Mouse (Mus musculus) kidney, postnatal 0 days (tissue): ENCODE data around the gene Ube2v1. TPM values are rescaled to one million over a fixed set of nuclear protein-coding genes. Genes with fewer than 3 reads are reported as not detected.

Source experiments
- ATAC-seq: fragments of 200-750 bp; cut with Nextera tagmentation; replicated peaks from 2 replicates; pipeline ENCODE4 v1.8.0; 2017; ENCODE audit warnings: low read depth, moderate number of reproducible peaks, moderate TSS enrichment, moderate library complexity; ENCODE audit not compliant: low FRiP score
- DNase-seq: peaks from one replicate; pipeline ENCODE4 v3.0.0-alpha.2; 2016; ENCODE audit warnings: low spot score
- H3K27ac ChIP-seq: fragments of 300-500 bp; sonication (generic); 2 replicates; pipeline ENCODE4 v1.5.1; 2014; ENCODE audit warnings: mild to moderate bottlenecking
- H3K27me3 ChIP-seq: fragments of 300-500 bp; sonication (generic); 2 replicates; pipeline ENCODE4 v1.6.1; 2014; ENCODE audit warnings: low read length, mixed read lengths; ENCODE audit not compliant: insufficient read depth
- H3K36me3 ChIP-seq: fragments of 300-500 bp; sonication (generic); 2 replicates; pipeline ENCODE4 v1.6.1; 2014; ENCODE audit warnings: low read length, mixed read lengths; ENCODE audit not compliant: insufficient read depth
- H3K4me1 ChIP-seq: fragments of 300-500 bp; sonication (generic); replicated peaks from 2 replicates; pipeline ENCODE4 v1.6.1; 2014; ENCODE audit warnings: antibody characterized with exemption, low read length, mixed read lengths; ENCODE audit not compliant: insufficient read depth
- H3K4me2 ChIP-seq: fragments of 300-500 bp; sonication (generic); 2 replicates; pipeline ENCODE4 v1.6.1; 2014; ENCODE audit warnings: mild to moderate bottlenecking, low read length, moderate library complexity, mixed read lengths
- H3K4me3 ChIP-seq: fragments of 300-500 bp; sonication (generic); replicated peaks from 2 replicates; pipeline ENCODE4 v1.5.1; 2014; ENCODE audit warnings: low read depth, low read length
- H3K9ac ChIP-seq: fragments of 300-500 bp; sonication (generic); 2 replicates; pipeline ENCODE4 v1.6.1; 2014; ENCODE audit warnings: low read depth, low read length
- H3K9me3 ChIP-seq: fragments of 300-500 bp; sonication (generic); replicated peaks from 2 replicates; pipeline ENCODE4 v1.6.1; 2016; ENCODE audit warnings: low read length, inconsistent platforms, mixed read lengths
- CTCF ChIP-seq: IDR thresholded peaks from 2 replicates; pipeline ENCODE4 v1.5.1; 2016; ENCODE audit warnings: antibody characterized with exemption, low read depth, mild to moderate bottlenecking, moderate library complexity
- WGBS: fragments of 180-500 bp; shearing (Covaris S2); extraction: QIAGEN DNeasy Blood & Tissue Kit; methylation state at CpG from one replicate; pipeline ENCODE4 v1.1.7; 2014; 5-methylcytosine and 5-hydroxymethylcytosine counted together
- polyA plus RNA-seq: library from polyadenylated mRNA; unstranded; fragments of >200 nt; fragmentation: Nextera tagmentation; extraction: Ambion mirVana; gene quantifications from 2 replicates; pipeline ENCODE4 v1.2.1, GENCODE M21; 2015

The Ube2v1 gene
- polyA plus RNA-seq, 1 experiment from 2014 or later, result 256 TPM

DNA sequence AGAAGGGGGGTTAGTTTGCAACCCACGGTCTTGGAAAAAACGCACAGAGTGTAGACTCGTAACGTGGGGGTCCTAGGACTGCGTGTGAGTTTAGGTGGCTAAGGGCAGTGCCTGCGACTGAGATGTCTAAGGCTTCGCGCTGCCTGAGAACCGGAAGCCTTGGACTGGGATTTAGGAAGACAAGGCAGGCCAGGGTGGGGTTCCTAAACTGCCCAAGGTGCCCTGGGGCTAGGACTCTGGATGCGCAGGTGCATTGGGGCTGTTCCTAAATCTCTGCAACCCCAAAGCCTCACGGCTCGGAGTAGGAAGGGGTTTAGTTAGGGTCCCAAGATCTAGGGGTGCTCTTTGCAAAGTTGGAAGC lies 28.7 kb upstream of the Ube2v1 start:
- Histone ChIP-seq H3K4me3 (peak overlapping the region; percentile 89), H3K27ac (peak overlapping the region; percentile 68), H3K4me2 (peak overlapping the region; percentile 78), H3K9ac (peak overlapping the region; percentile 92), H3K9me3 (no peaks in the 10 kb centered on the region), H3K4me1 (peaks cover 23% of the 10 kb centered on the region), H3K36me3 (no peaks in the 10 kb centered on the region), H3K27me3 (no peaks in the 10 kb centered on the region)
- ATAC-seq (no peak), DNase-seq (peak; percentile 53)
- no peak for TF ChIP-seq CTCF
- WGBS, result 2% methylated on average over 12 of the region's 12 CpGs

DNA sequence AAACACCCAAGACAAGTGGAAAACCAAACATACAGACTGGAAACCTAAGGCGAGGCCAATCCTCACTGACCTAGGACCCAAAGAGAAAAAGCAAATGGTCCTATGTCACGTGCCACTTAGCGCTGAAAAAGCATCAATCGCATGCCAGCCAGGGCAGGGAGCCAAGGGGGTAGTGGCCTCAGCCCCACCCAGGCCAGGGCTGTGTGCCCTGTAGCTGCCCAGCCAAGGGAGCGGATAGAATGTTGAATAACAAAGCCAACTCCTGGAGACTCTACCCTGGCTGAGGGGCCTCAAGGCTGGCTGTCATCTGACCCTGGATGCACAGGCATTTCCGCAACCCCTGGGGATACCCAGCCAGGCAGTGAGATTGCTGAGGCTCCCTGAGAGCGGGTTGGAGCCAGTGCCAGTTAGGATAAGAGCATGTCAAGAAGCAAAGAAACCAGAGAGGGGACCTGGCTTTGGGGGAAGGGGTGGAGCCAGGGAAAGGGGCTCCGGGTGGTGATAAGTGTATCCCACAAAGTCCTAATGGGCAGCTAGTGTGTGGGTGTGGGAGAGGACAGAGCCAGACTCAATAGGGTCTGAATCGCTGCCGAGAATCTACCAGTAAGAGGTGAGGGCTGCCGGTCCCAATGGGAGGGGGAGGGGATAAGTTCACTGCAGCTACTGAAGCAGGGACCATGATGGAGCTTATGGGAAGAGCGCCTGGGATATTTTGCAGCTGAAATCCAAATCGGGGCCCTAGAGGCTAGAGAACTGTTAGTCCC lies 28.1 kb upstream of the Ube2v1 start:
- peak; percentile 53 for DNase-seq
- no peak for TF ChIP-seq CTCF
- ATAC-seq, result peak; percentile 37; the same call in 1 of the 2 replicates
- H3K4me2 ChIP-seq, result peak overlapping the region; percentile 78
- no peaks in the 10 kb centered on the region for H3K9me3 ChIP-seq
- no peaks in the 10 kb centered on the region for H3K36me3 ChIP-seq
- H3K4me1 ChIP-seq, result peaks cover 23% of the 10 kb centered on the region
- H3K9ac ChIP-seq, result peak overlapping the region; percentile 92
- 20% methylated on average over 13 of the region's 13 CpGs for WGBS
- no peaks in the 10 kb centered on the region for H3K27me3 ChIP-seq
- peak overlapping the region; percentile 68 for H3K27ac ChIP-seq
- H3K4me3 ChIP-seq, result peak overlapping the region; percentile 89

DNA sequence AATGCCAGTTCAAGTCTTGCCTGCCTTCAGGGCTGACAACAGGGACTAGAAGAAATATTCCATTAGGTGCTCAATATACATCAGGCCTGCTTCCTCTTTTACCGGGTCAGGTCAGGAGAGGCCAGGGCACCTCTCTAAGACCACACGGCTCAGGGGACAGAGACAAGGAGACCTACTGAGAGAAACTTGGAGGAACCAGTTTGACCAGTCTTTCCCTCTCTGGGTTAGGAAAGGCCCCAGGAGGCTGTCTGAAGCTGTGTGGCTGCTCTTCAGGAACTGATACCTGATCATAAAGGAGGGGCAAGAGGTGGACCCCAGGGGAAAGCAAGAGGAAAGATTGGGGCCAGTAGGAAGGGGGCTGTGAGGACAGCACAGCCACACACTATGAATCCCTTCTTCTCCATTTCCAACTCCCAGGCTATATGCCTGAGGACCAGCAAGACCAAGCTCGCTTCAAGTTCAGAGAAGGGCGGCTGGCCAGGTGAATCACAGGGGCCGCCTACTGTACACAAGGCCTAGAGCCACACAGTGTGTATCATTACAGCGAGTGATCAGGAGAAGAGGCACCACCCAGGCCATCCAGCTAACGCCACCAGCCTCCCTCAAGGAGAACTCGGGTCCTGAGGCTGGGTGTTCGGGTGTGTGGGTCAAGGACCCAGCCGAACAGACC lies 27.4 kb upstream of the Ube2v1 start:
- H3K4me1 ChIP-seq, result peaks cover 23% of the 10 kb centered on the region
- H3K36me3 ChIP-seq, result no peaks in the 10 kb centered on the region
- H3K27me3 ChIP-seq, result no peaks in the 10 kb centered on the region
- H3K4me2 ChIP-seq, result peak overlapping the region; percentile 78
- no peak for TF ChIP-seq CTCF
- peak overlapping the region; percentile 89 for H3K4me3 ChIP-seq
- 62% methylated on average over 10 of the region's 10 CpGs for WGBS
- DNase-seq (no peak), ATAC-seq (no peak)
- no peaks in the 10 kb centered on the region for H3K9me3 ChIP-seq
- H3K9ac ChIP-seq, result peak overlapping the region; percentile 92; the same call in 1 of the 2 replicates
- H3K27ac ChIP-seq, result peak overlapping the region; percentile 68

DNA sequence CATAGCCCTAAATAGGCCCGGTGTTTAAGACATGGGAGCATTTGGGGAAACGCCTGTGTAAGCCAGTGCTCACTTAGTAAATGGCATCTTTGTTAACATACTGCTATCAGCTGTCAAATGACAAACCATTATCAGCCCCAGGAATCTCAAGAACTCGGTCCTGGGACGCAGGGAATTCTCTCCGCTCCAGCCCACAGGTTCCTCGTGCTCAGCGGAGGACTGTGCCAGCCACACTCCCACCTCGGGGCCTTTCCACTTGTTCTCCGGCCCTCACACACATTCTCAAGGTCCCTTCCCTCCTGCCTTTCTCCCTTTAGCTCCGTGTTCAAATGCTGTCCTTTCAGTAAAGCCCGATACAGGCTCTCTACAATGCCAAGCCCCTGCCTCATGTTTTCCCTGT lies 26.8 kb upstream of the Ube2v1 start:
- Histone ChIP-seq H3K27me3 (no peaks in the 10 kb centered on the region), H3K4me1 (peaks cover 23% of the 10 kb centered on the region), H3K9me3 (no peaks in the 10 kb centered on the region), H3K27ac (peak overlapping the region; percentile 68), H3K9ac (0 out of 2 replicates have a peak overlapping the region, but pooled peaks have one; percentile 92), H3K4me3 (no peak overlapping the region), H3K36me3 (no peaks in the 10 kb centered on the region), H3K4me2 (peak overlapping the region; percentile 78; the same call in 1 of the 2 replicates)
- no peak for DNase-seq
- ATAC-seq, result no peak
- TF ChIP-seq CTCF, result no peak
- WGBS, result 68% methylated on average over 11 of the region's 11 CpGs

DNA sequence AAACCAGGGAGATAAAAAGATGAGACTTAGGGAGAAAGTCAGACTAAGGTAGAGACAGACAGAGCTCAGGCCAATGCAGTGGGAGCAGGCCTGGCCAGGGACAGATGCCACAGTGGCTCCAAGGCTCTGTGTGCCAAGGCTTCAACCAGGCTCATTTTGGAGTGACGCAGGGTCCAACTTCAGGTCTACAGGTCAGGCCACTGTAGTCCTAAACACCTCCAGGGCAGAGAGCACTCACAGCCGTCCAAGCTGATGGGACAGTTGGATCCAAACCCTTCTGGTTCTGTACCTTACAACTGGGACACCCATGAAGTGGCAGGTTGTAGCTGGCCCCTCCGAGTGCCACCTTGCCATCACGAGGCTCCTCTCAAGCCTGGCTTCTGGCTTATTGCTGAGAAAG lies 26.1 kb upstream of the Ube2v1 start:
- Histone ChIP-seq H3K4me1 (peaks cover 23% of the 10 kb centered on the region), H3K27ac (0 out of 2 replicates have a peak overlapping the region, but pooled peaks have one; percentile 68), H3K4me2 (no peak overlapping the region), H3K9me3 (no peaks in the 10 kb centered on the region), H3K4me3 (no peak overlapping the region), H3K27me3 (no peaks in the 10 kb centered on the region), H3K36me3 (0 out of 2 replicates have a peak, but pooled peaks cover under 1% of the 10 kb centered on the region), H3K9ac (no peak overlapping the region)
- WGBS, result 86% methylated on average over 4 of the region's 4 CpGs
- no peak for TF ChIP-seq CTCF
- ATAC-seq, result no peak
- no peak for DNase-seq

DNA sequence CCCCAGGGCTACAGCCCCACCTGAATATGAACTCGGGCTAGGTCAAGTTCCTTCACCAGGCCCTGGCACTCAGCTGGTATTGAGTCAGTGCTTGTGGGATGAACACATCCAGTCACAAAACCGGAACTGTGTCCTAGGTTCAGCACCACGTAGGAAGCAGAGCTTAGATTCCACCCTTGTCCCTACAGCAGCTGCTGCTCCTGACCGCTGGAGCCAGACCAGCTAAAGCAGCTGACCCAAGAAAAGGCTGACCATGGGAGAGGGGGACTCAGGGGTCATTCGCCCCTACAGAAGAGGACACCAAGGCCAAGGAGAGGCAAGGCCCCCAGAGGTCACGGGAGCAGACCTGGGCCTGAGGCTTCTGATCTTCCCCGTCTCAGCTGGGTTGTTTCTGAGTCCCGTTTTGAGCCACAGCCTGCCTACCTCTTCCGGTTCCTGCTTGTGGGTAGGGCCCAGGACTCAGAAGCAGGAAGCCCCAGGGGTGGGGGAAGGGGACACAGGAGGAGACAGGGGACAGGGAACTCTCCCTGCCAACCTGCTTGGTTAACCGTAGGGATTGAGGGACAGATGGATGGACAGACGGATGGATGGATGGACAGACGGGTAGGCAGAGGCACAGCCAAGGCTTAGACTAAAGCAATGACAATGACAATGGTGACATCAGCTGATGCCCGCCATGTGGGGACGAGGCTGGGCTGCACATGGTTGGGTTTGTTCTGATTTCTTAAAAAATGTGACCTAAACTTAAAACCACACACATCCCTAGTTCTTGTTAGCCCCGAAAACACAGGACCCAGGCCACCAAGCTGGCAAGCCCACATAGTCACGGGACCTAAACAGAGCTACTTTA lies 25.0 kb upstream of the Ube2v1 start:
- H3K27me3 ChIP-seq, result no peaks in the 10 kb centered on the region
- DNase-seq (no peak), ATAC-seq (peak; percentile 35)
- peak overlapping the region; percentile 32 for H3K27ac ChIP-seq
- H3K4me2 ChIP-seq, result no peak overlapping the region
- 59% methylated on average over 16 of the region's 16 CpGs for WGBS
- H3K4me3 ChIP-seq, result no peak overlapping the region
- TF ChIP-seq CTCF, result no peak
- 0 out of 2 replicates have a peak overlapping the region, but pooled peaks have one; percentile 14 for H3K9ac ChIP-seq
- 0 out of 2 replicates have a peak, but pooled peaks cover 3% of the 10 kb centered on the region for H3K36me3 ChIP-seq
- peaks cover 23% of the 10 kb centered on the region for H3K4me1 ChIP-seq
- H3K9me3 ChIP-seq, result no peaks in the 10 kb centered on the region
